In genomic region chr5:117620292-117620691, GRCm38 (mm10) we compare ENCODE assay signal across 18 mouse cellular contexts.
"Had no signal": no experiment of that assay in that cellular context is flagged by ENCODE, and none has a peak within 500 bp of the region (broad histone marks: within the 10 kb centered on the region; RNA-seq: fewer than 3 reads in every experiment).

No protein-coding gene starts in this region.

- H3K4me3 ChIP-seq: lung, embryonic 15.5 days; megakaryocyte, embryonic 14.5 days; midbrain, embryonic 13.5 days; midbrain, embryonic 15.5 days; neural tube, embryonic 12.5 days; stomach, embryonic 15.5 days had no signal

- ATAC-seq: liver, postnatal 0 days; lung, postnatal 0 days; midbrain, embryonic 13.5 days; midbrain, embryonic 15.5 days had no signal

- H3K27ac ChIP-seq: lung, embryonic 15.5 days; macrophage; midbrain, embryonic 13.5 days; midbrain, embryonic 15.5 days; neural tube, embryonic 12.5 days; stomach, embryonic 15.5 days; stomach, postnatal 0 days had no signal

- H3K36me3 ChIP-seq: lung, embryonic 15.5 days; midbrain, embryonic 13.5 days; midbrain, embryonic 15.5 days; neural tube, embryonic 12.5 days; stomach, embryonic 15.5 days had no signal

- DNase-seq: liver, postnatal 0 days; lung, adult 2 months; lung, postnatal 14 days; lung, postnatal 36 days; right cerebral cortex, postnatal 14 days; thymus, adult 2 months; thymus, postnatal 25 days; thymus, postnatal 4 days had no signal

- H3K4me2 ChIP-seq: lung, embryonic 15.5 days; midbrain, embryonic 11.5 days; midbrain, embryonic 13.5 days; midbrain, embryonic 15.5 days; neural tube, embryonic 12.5 days; stomach, embryonic 15.5 days had no signal

- H3K27me3 ChIP-seq: lung, embryonic 15.5 days; megakaryocyte, embryonic 14.5 days; midbrain, embryonic 13.5 days; midbrain, embryonic 15.5 days; stomach, embryonic 15.5 days had no signal

- H3K9ac ChIP-seq: liver, postnatal 0 days; lung, embryonic 15.5 days; midbrain, embryonic 13.5 days; midbrain, embryonic 15.5 days; neural tube, embryonic 12.5 days; stomach, embryonic 15.5 days had no signal

- H3K9me3 ChIP-seq: lung, embryonic 15.5 days; midbrain, embryonic 13.5 days; midbrain, embryonic 15.5 days; neural tube, embryonic 12.5 days; stomach, embryonic 15.5 days had no signal

- H3K4me1 ChIP-seq: lung, embryonic 15.5 days; megakaryocyte, embryonic 14.5 days; midbrain, embryonic 13.5 days; midbrain, embryonic 15.5 days; neural tube, embryonic 12.5 days; stomach, embryonic 15.5 days had no signal
